Mouse (Mus musculus) hindbrain, embryonic 10.5 days (tissue): Measurements from ENCODE around the gene Ncdn. TPM values are rescaled to one million over a fixed set of nuclear protein-coding genes. Genes with fewer than 3 reads are reported as not detected.
A peak's percentile ranks its signal among the peaks of the same experiment; 100 is the strongest.

Experiments used
- DNase-seq: peaks from one replicate; pipeline ENCODE4 v3.0.0-alpha.2; 2017; ENCODE audit warnings: low spot score
- H3K27ac ChIP-seq: fragments of 300-500 bp; sonication (generic); 2 replicates; pipeline ENCODE4 v1.5.1; 2016; ENCODE audit warnings: mild to moderate bottlenecking, moderate library complexity
- H3K27me3 ChIP-seq: fragments of 300-500 bp; sonication (generic); 2 replicates; pipeline ENCODE4 v1.6.1; 2016; ENCODE audit warnings: mild to moderate bottlenecking; ENCODE audit not compliant: poor library complexity, insufficient read depth, severe bottlenecking
- H3K36me3 ChIP-seq: fragments of 300-500 bp; sonication (generic); 2 replicates; pipeline ENCODE4 v1.6.1; 2016; ENCODE audit warnings: mild to moderate bottlenecking, moderate library complexity
- H3K4me1 ChIP-seq: fragments of 300-500 bp; sonication (generic); replicated peaks from 2 replicates; pipeline ENCODE4 v1.6.1; 2016; ENCODE audit warnings: mild to moderate bottlenecking
- H3K4me3 ChIP-seq: fragments of 300-500 bp; sonication (generic); 2 replicates; pipeline ENCODE4 v1.5.1; 2016; ENCODE audit warnings: mild to moderate bottlenecking, moderate library complexity
- H3K9me3 ChIP-seq: fragments of 300-500 bp; sonication (generic); 2 replicates; pipeline ENCODE4 v1.6.1; 2016; ENCODE audit warnings: mild to moderate bottlenecking, moderate library complexity
- WGBS: fragments of 180-500 bp; shearing (Covaris S2); methylation state at CpG from one replicate; pipeline ENCODE4 v1.1.7; 2016; 5-methylcytosine and 5-hydroxymethylcytosine counted together
- polyA plus RNA-seq: library from polyadenylated mRNA; unstranded; fragments of >200 nt; fragmentation: Nextera tagmentation; extraction: Ambion mirVana; gene quantifications from 2 replicates; pipeline ENCODE4 v1.2.1, GENCODE M21; 2016

The Ncdn gene
- polyA plus RNA-seq, 1 experiment from 2014 or later: 49.1 TPM

GRCm38 (mm10) chr4:126734700-126735381 lies 18.4 kb downstream of the Ncdn start:
- H3K36me3 ChIP-seq: no peaks in the 10 kb centered on the region
- H3K4me3 ChIP-seq: peak overlapping the region; percentile 41
- peaks cover 38% of the 10 kb centered on the region for H3K4me1 ChIP-seq
- H3K9me3 ChIP-seq: no peaks in the 10 kb centered on the region
- peak; percentile 54 for DNase-seq
- H3K27me3 ChIP-seq: peaks cover 100% of the 10 kb centered on the region
- H3K27ac ChIP-seq: peak overlapping the region; percentile 1; the same call in 1 of the 2 replicates
- WGBS: 2% methylated on average over 51 of the region's 51 CpGs

GRCm38 (mm10) chr4:126734001-126734603 lies 19.1 kb downstream of the Ncdn start:
- WGBS: 2% methylated on average over 16 of the region's 16 CpGs
- peaks cover 100% of the 10 kb centered on the region for H3K27me3 ChIP-seq
- no peak overlapping the region for H3K27ac ChIP-seq
- DNase-seq: no peak
- no peaks in the 10 kb centered on the region for H3K36me3 ChIP-seq
- H3K4me3 ChIP-seq: peak overlapping the region; percentile 41; the same call in 1 of the 2 replicates
- peaks cover 33% of the 10 kb centered on the region for H3K4me1 ChIP-seq
- H3K9me3 ChIP-seq: no peaks in the 10 kb centered on the region

- WGBS: 4% methylated on average over 26 of the region's 26 CpGs
- Histone ChIP-seq H3K9me3 (no peaks in the 10 kb centered on the region), H3K36me3 (no peaks in the 10 kb centered on the region), H3K27me3 (peaks cover 93% of the 10 kb centered on the region), H3K4me1 (peaks cover 33% of the 10 kb centered on the region), H3K27ac (no peak overlapping the region), H3K4me3 (peak overlapping the region; percentile 36)
- DNase-seq: peak; percentile 44
These were observed 20.5 kb downstream of the Ncdn start for GRCm38 (mm10) chr4:126732531-126733380.

DNA sequence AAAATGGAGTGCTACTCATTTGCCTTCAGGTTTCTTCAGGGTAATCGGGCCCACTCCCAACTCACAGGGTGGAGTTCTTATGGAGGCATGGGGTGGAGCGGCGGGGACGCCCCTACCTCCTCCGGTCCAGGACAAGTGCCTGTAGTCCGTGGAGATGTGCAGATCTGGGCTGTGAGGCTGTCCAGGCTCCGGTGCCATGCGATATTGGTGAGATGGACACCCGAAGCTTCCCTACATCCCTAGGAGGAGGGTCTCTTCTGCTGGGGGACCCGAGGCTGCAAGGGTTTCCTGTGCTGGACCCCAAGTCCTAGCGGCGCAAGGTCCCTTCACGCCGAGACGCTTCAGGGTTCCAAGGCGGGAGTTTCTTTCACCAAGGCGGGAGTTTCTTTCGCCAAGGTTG lies 21.1 kb downstream of the Ncdn start:
- Histone ChIP-seq H3K4me3 (peak overlapping the region; percentile 36), H3K27me3 (peaks cover 87% of the 10 kb centered on the region), H3K36me3 (no peaks in the 10 kb centered on the region), H3K9me3 (no peaks in the 10 kb centered on the region), H3K27ac (no peak overlapping the region), H3K4me1 (peaks cover 33% of the 10 kb centered on the region)
- peak; percentile 29 for DNase-seq
- WGBS: 3% methylated on average over 18 of the region's 18 CpGs

GRCm38 (mm10) chr4:126707439-126707826 lies 45.8 kb downstream of the Ncdn start:
- Histone ChIP-seq H3K27me3 (no peaks in the 10 kb centered on the region), H3K4me3 (no peak overlapping the region), H3K4me1 (peaks cover 34% of the 10 kb centered on the region), H3K36me3 (peaks cover 91% of the 10 kb centered on the region), H3K9me3 (no peaks in the 10 kb centered on the region), H3K27ac (peak overlapping the region; percentile 71)
- WGBS: 33% methylated on average over 5 of the region's 5 CpGs
- no peak for DNase-seq

DNA sequence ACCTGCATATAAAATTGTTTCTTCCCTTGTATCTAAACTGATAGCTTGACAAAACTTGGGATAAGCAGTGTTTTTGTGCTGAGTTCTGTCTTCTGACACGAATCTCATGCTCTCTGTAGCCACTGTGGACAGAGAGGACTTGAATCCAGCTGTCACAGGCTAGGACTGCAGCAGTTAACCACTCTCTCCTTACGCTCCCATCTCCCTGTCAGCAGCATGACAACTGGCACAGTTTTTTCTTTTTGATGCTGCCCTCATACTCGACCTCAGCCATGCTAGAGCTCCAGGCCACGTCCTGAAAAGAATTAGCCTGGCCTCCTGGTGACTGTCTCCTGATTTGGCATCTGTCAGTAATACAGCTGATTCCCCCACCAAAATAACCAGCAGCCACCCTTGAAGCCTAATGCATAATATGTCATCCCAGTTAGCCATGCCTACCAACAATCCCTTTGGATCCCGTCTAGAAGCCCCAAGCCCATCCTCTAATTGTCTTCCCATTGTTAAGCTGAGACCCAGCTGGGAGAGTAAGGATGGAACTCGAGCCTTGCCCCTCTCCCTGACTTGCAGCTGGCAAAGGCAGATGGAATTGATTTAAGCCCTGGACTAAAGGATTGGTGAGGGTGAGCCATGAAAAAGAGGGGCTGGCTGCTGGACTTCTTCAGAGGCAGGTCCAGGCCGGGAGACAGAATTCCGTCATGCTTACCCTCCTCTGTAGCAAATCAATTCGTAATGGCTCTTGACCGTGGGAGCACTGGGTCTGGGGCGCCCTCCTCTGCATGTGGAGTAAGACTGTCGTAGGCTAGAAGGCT lies 46.4 kb downstream of the Ncdn start:
- H3K9me3 ChIP-seq: no peaks in the 10 kb centered on the region
- H3K4me3 ChIP-seq: no peak overlapping the region
- 36% methylated on average over 12 of the region's 12 CpGs for WGBS
- H3K27me3 ChIP-seq: no peaks in the 10 kb centered on the region
- H3K36me3 ChIP-seq: peaks cover 91% of the 10 kb centered on the region
- peaks cover 34% of the 10 kb centered on the region for H3K4me1 ChIP-seq
- DNase-seq: peak; percentile 82
- peak overlapping the region; percentile 71 for H3K27ac ChIP-seq

DNA sequence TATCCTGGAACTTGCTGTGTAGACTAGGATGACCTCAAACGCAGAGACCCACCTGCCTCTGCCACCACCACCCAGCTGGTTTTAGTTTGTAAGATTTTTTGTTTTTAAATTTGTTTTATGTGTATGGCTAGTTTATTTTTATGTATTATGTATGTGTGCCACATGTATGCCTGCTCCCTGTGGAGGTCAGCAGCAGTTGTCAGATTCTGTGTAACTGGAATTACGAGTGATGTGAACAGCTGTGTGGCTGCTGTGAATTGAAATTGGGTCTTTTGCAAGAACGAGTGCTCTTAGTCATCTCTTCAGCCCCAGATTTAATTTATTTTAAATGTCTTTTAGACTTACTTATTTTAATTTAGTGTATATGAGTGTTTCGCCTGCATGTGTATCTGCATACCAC lies 56.3 kb downstream of the Ncdn start:
- DNase-seq: no peak
- 91% methylated on average over 4 of the region's 4 CpGs for WGBS
- Histone ChIP-seq H3K27ac (no peak overlapping the region), H3K27me3 (no peaks in the 10 kb centered on the region), H3K9me3 (no peaks in the 10 kb centered on the region), H3K4me1 (peaks cover 3% of the 10 kb centered on the region; the same call in 1 of the 2 replicates), H3K36me3 (peaks cover 74% of the 10 kb centered on the region), H3K4me3 (no peak overlapping the region)

Other genes starting within 250 kb of the Ncdn start
- gene Ago4, start 220.0 kb downstream of the Ncdn start, polyA plus RNA-seq: 1.8 and 2.8 TPM in 2 replicates
- 41.8 and 58.7 TPM in 2 replicates for gene Clspn, start 196.5 kb downstream of the Ncdn start, polyA plus RNA-seq
- gene 5730409E04Rik, start 143.6 kb downstream of the Ncdn start, polyA plus RNA-seq: 2.3 and 2.4 TPM in 2 replicates
- 581 and 598 TPM in 2 replicates for gene Psmb2, start 75.8 kb downstream of the Ncdn start, polyA plus RNA-seq
- gene Tfap2e, start 17.2 kb downstream of the Ncdn start, polyA plus RNA-seq: 0.73 and 1.8 TPM in 2 replicates
- gene AU040320, start 106 bp upstream of the Ncdn start, polyA plus RNA-seq: 25.3 and 31.4 TPM in 2 replicates
- gene Zmym4, start 214.7 kb upstream of the Ncdn start, polyA plus RNA-seq: 24.3 and 27.3 TPM in 2 replicates